Mouse (Mus musculus): ENCODE measurements around the gene Tnnc1.

Gene Tnnc1

DNA sequence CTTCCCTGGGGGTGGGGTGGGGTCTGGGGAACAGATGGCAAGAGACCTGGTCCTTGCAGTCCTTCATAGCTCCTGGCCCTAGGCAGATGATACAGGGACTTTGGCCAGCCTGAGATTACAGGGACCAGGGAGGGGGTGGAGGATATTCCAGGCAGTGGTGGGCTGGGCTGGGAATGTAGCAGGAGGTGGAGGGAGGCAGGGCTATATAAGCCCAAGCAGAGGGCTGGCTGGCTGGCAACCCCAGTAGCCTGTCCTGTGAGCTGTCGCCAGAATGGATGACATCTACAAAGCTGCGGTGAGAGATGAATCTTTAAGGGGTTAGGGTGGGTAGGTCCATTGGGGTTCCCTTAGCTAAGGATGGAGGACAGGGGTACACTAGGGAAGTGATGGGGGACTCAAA, at the start of gene Tnnc1:
Gene Tnnc1, plus strand, starts transcription at position 229 of the 400 bp plus-strand sequence.
- DNase-seq (ENCODE audit: low spot score) = no peak

DNA sequence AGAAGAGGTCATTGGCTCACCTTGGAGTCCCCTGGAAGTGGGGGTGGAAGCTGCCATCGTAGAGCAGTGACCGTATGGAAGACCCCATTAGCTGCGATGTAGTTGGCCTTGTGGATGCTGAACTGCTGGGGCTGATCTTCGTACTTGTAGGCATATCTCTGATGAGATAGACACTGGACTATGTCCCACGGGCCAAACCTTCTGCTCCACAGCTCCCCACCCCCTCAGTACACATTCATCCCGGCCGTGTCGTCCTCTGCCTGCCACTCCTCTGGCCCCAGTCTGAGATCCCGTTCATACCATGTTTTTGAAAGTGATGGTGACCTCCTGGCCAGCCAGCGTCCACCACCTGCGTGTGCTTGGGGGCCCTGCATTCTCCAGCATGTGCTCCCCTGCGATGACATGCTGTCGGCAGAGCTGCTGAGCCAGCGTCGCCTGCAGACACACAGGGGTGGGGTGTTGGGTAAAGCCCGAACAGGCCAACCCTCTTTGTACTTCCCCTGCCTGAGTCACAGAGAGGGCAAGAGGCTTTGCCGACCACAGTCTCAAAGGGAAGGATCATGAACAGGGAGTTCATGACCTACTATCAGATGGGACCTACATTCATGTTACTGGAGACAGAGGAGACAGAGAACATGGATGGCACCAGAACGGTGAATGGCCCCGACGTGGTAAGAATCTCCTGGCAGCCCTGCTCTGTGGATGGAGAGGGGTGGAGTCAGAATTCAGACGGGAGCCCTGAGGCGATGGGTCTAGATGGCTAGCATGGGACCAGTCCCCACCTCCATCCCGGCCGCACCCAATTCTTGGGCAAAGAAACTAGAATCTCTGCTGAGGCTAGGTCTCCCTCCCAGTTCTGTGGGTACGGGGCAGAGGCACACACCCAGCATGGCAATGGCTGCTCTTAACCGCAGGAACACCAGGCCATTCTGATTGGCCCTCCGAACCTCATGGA, 47.6 kb upstream of the Tnnc1 start:
- DNase-seq (ENCODE audit: low spot score) = no peak

DNA sequence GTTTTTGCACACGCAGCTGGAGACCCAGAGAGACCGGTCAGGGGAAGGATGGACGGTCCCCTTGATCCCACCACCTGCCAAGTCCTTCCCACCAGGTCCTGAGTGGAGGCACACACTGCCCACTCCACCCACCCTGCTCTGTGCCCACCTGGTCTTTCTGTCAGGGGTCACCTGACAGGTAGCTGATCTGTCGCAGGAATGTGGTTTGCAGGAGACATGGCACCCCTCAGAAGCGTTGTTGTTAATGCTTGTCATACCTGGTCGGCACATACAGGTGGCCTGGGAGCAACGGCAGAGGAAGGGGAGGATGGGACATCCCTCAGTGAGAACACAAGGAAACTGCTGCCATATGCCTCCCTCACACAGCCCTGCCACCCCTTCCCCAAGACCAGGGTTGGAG, 46.9 kb upstream of the Tnnc1 start:
- DNase-seq (ENCODE audit: low spot score) = no peak

DNA sequence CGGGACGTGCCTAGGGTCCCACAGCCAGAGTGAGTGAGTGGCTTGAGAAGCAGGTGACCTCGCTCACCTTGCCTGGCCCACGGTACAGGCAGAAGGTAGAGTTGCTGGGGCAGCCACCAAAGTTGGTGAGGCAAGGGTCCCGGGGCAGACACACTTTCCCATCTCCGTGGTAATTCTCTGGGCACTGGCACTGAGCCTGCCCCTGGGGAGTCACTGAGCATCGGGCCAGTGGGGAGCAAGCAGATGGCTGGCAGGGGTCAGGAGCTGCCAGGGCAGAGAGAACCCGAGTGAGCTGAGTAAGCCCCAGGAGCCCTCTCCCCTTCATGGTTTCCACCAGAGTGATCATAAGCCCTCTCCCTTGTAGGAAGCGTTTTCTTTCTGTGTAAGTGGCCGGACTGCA, 46.5 kb upstream of the Tnnc1 start:
- DNase-seq (ENCODE audit: low spot score) = no peak

DNA sequence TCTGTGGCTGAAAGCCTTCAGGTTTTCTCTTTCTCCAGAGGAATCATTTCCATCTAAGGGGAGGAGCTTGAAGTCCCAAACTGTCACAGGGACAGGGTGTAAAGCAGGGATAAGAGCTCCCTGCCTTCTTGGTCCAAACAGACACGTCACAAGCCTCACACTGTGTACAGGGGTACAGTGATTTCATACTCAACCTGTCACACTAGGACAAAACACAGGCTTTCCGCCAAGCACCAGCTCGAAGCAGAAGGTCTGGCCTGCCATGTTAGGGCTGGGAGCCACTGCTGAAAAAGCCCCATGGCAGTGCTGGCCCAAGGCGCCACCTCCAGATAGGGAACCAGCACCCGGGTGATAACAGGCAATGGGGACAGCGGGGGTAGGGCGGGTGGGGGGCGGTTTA, 44.0 kb upstream of the Tnnc1 start:
- DNase-seq (ENCODE audit: low spot score) = no peak

DNA sequence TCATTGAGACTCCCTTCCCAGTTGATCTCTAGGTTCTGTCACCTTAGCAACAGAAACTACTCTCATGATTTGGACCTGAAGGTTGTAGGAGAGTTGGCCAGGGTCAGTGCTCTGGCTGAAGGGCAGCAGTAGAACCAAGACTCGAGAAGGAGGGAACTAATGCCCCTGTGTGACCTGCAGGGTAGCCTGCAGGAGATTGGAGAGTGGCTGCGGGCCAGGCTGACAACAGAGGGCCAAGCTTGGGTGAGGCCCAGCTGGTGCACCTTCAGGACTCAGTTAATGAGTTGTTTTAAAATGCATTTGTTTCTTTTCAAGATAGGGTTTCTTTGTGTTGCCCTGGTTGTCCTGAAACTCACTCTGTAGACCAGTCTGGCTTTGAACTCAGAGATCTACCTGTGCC, 43.1 kb upstream of the Tnnc1 start:
- DNase-seq (ENCODE audit: low spot score) = no peak

DNA sequence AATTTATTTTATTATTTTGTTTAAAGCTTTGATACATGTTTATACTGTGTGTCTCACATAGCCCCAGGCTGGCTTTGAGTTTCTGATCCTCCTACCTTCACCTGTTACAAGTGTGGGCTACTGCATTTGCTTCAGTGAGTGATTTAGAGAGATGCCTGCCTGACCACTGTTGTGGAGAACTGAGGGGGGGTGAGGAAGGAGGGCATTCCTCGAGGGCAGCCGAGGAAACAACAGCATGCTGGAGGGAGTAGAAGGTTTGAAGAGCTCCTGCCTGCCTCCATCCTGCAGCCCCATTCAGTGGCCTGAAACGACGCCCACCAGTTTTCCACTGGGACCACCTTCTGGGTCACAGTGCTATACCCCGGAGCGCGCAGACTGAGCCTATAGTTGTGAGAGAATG, 42.7 kb upstream of the Tnnc1 start:
- no peak for DNase-seq (ENCODE audit: low spot score)

DNA sequence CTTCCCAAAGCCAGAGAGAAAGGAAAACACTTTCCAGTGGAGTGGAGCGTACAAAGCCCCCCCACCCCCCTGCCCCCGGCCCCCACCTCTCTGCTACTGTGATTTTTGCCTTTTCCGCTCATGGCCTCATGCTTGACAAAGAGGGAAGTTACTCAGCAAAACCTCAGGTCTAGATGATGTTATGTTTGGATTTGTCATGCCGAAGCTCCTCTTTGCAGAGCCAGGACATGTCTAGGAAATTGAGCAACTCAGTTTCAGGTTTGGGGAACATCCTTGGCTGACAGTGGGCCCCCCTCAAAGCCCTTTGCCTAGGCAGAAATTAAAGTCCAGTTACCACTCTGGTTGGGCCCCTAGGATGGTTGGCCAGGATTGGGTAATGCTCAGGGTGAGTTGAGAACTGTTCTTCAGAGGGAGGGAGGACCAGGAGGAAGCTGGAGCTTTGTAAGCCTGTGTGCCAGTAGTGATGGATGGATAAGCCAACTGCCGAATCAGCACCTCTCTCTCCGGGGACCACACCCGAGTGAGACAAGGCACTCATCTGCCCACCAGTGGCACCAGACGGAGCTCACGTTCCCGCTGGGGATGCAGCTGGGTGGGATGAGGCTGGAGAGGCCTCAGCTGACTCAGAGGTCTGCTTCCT, 42.0 kb upstream of the Tnnc1 start:
- DNase-seq (ENCODE audit: low spot score) = peak; percentile 49

DNA sequence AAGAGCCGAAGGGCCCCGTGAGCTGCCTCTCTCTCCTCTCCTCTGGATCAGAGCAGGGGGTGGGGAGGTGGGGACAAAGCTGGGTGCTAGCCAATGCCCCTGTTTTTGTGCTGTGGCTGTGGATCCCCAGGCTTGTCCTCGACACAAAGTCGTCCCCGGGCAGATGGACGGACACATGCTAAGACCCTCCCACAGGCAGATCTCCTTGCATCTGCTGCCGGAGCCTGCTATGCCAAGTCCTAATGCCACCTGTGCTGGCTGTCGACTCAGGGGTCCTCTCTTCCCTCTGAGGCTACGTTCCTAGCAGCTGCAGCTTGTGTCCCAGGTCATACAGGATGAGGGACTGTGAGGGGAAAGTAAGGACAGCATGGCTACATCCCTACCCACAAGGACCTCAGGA, 41.3 kb upstream of the Tnnc1 start:
- no peak for DNase-seq (ENCODE audit: low spot score)

DNA sequence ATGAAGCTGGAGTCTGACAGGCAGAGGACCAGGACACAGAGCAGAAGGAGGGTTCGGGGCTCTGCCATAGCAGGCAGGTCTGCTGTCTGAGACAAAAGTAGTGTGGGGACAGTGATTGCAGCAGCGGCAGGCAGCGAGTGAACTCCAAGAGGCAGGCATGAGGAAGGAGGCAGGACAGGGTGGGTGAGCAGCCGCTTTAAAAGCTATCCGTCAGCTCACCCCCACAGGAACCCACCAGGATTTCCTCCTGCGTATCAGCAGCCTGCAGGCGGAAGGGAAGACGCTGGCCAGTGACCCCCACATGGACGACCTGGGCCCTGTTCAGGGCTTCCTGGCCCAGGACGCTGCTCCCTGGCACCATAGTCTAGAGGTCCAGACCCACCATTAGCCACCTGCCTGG, 39.7 kb upstream of the Tnnc1 start, which contains the start of gene Stab1:
Gene Stab1, minus strand, starts transcription at position 217 of the 400 bp plus-strand sequence.
- DNase-seq (ENCODE audit: low spot score) = peak; percentile 63

DNA sequence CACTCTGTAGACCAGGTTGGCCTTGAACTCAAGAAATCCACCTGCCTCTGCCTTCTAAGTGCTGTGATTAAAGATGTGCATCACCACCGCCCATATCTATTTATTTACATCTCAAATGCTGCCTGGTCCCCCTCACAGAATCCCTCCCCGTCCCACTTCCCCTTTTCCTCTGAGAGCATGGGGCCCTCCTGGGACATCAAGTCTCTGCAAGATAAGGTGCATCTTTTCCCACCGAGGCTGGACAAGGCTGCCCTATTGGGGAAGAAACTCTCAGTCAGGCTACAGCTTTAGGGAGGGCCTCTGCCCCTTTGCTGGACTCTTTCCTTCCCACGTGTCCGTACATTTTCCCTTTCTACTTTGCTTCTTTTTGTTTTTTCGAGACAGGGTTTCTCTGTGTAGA, 38.6 kb upstream of the Tnnc1 start:
- DNase-seq (ENCODE audit: low spot score) = no peak

DNA sequence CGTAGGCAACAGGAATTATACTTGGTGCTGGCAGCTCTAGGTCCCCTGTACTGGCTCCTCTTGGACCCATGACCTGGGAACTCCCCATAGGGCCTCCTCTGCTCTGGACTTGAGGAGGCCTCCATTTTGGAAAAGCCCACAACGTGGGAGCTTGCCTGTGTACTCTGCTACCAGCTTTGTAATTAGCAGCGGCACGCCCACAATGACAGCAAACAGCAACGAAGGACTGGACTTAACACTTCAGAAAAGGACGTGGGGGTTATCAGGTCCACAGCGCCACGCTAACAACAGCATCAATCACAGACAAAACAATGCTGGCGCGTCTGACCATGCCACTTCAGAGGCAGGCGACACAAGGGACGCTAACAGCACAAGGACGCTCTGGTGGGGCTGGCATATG, 37.1 kb upstream of the Tnnc1 start:
- DNase-seq (ENCODE audit: low spot score) = no peak

DNA sequence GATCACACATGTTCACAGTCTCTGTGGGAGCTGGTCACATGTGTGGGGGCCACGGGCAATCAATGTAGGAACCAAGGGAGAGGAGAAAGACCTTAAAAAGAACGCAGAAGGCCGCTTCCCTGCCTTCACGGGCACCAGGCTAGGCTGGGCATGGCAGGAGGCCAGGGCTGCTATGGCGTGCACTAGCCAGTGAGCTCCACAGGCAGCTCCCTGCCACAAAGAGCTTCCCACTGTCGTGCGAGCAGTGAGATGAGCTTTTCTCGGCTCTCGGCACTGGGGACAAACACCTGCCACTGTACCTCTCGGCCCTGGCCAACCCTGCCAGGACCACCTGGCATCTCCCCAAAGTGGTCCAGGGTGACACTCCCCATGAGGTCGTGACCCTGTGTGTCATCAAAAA, 36.7 kb upstream of the Tnnc1 start:
- no peak for DNase-seq (ENCODE audit: low spot score)

DNA sequence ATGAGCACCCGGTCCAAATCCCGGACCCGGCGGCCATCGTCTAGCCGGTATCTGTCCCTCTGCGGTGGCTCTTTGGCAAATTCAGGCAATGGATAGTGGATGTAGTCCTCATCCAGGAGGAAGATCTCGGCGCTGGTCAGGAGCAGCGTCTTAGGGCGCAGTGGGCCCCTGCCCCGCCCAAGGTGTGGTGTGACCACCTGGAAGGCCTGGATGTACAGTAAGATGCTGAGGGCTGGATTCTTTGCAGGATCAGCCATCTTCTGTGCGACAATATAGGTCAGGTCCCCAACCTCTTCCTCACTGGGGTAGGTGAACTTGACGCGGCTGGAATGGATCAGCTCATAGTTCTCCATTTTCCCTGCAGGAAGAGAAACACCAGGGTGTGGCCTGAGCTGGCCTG, 36.3 kb upstream of the Tnnc1 start:
- no peak for DNase-seq (ENCODE audit: low spot score)

DNA sequence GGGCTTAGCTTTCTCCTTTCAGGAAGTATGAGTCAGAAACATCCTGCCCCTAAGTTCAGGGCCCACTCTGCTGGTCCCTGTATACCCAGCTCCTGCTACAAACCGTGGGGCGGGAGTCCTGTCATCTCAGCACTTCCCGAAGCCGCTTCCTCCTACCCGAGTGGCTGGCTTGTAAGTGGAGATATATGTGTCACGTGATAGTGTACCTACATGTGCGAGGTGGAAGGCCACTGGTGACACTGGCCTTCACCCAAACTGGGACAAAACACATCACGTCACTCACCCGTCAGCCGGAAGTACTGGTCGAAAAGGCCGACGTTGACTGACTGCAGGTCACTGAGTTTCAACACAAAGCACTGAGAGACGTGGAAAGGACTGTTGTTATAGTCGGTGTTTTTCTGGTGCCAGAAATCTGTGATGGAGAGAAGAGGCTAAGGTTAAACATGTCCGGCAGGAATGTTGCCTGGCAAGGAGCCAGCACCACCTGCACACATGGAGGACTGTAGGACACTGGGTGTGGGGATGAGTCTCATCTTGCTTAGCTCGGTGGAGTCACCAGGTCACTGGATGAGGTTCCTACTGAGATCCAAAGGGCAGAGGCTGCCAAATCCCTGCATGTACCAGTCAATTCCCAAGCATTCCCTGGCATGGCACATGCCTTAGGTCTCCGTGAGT, 35.2 kb upstream of the Tnnc1 start:
- DNase-seq (ENCODE audit: low spot score) = no peak

DNA sequence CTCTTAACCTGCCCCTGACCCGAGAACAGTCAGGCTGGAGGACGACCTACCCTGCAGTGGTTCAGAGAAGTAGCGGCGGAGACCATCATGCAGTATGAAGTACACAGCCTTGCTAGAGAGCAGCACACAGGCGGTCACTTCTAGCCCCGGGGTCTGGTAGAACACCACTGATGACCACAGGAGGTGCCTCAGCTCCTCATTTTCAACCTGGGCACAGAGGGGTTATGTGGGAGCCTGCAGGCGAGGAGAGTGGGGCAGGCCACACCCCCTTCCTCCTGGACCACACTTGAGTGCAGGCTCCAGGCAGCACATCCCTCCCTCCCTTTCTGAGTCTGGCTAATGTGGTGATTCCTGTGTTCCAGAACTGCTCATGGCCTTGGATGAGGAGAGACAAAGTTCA, 34.6 kb upstream of the Tnnc1 start:
- no peak for DNase-seq (ENCODE audit: low spot score)

DNA sequence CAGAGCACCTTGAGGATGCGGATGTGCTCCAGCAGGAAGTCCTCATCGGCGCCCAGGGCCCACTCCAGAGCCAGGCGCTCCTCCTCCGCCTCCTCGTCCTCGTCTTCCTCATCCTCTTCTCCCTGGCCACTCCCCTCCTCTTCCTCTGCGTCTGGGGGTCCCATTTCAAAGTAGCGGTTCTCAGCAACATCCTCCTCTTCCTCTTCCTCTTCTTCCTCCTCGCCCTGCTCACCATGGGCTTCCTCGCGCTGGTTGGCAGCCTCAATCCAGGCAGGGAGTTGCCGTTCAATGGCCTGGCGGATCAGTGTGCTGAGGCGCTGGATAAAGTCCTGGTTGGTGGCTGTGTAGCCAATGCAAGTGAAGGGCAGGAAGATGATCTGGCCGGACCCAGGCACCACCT, 30.8 kb upstream of the Tnnc1 start:
- DNase-seq (ENCODE audit: low spot score) = no peak

DNA sequence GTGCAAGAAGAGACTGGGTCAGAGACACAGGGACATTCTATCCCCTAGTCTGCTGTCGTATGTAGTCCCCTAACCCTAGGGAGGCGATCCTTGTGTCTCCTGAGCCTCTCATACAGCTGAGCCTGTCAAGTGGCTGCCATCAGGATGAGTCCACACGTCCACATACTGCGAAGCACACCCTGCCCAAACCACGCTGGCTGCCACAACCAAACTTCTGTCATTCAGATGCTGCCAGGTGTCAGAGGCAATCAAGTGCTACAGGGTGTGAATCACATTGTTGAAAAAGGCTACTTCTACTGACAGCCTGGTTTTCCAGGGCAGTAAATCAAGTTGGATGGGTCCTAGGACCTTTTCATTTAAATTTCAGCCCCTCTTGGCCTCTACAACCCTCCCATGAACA, 30.4 kb upstream of the Tnnc1 start:
- no peak for DNase-seq (ENCODE audit: low spot score)

DNA sequence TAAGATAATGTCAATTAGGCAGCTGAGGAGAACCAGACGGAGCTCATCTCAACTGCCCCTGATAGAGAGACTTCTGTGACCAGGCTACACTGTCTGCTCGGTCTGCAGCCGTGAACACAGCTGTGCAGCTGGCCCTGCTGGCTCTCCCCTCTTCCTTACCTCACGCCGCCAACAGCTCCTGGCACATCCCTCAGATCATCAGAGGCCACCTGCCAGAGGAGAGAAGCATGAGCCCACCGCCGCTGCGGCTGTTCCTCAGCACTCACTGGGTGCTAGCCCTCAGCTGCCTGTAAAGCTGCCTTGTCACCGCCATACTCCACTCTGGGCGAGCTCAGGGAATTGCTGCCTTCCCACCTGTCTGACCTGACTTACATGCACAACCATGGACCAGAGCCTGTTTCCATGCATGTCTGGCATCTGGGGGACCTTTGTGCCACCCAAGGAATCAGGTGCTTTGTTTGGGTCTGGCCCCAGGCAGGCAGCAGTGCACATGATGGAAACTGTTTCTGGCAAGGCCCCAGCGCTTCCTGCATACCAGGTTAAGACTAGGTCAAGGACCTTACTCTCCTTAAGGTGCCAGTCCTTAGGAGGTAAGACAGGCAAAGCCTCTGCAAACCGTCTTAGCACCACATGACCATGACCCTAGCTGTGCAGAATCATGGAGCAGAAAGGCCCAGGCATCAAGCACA, 28.3 kb upstream of the Tnnc1 start:
- no peak for DNase-seq (ENCODE audit: low spot score)

DNA sequence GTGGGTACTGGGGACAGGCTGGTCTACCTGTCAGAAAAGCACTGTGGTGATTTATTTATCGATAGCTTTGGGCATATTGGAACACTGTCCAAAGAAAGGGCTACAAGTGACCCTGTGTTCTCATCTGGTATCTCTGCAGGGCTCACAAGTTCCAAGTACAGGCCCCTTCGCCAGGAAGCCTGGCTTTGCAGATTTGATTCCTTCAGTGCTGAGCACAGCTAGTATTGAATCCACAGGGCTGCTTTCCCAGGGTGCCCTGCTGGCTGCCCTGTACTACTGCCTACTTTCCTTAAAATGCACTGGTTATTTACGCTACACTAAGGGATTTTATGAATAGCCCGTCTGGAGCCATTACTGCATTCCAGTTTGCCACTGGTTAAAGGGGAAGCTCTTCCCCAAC, 26.6 kb upstream of the Tnnc1 start:
- DNase-seq (ENCODE audit: low spot score) = no peak

DNA sequence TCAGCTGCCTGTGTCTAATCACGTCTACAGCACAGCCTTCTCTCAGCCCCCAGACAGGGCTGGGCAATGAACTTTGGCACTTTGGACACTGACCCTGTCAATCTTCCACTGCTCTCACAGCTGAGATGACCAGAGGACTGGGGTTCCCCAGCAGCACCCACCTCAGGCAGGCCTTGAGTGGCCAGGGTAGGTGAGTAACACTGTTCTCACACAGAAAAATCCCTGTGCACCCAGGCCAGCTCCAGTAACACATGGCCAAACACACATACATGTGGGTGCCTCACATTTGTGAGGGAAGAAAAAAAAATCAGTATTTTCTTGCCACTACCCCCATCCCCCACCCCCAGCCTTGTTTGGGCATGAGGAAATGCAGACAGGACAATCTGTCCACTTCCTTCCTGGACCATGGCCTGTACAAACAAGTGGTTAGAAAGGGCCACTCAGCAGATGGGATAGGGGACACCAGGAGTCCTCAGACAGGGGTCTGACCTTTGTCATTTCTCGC, 25.3 kb upstream of the Tnnc1 start:
- no peak for DNase-seq (ENCODE audit: low spot score)

DNA sequence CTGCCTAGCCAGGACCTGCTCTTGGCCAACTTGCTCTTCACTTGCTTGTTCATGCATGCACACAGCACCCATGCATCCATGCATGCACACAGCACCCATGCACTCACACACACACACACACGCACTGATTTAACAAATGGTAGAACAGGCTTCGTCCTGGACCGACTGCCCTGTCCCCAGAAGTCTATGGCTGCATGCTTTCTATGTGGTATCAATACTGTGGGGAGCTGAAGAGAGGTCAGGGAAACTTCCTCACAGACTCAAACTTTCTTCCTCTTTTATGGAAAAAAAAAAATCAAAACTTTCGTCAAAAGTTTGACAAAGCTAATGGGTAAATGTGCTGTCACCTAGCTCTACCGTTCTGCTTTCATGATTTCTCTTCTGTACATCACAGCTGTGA, 24.6 kb upstream of the Tnnc1 start:
- no peak for DNase-seq (ENCODE audit: low spot score)
